Mouse (Mus musculus): ENCODE measurements around the gene Rtl10.

DNA sequence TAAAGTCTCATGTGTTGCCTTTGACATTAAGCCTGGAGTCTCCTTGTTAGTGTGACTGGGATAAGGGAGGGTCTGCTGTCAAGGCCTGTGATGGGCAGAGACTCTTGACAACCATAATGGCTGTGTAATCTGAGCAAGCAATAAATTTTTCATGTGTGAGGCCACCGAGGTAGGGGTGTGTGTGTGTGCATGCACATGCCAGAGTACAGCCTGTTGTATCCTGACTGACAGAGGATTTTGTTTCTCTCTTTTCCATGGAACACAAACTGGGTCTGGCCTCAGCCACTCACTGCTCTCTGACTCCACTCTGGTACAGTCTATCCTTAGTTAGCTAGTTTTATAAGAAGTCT is 8.5 kb downstream of the Rtl10 start:
- TF ChIP-seq CTCF (conservative IDR thresholded peaks at IDR 0.05 in 1 of 2, IDR thresholded peaks at IDR 0.05 in 1 of 2; ENCODE audit: low read depth in 2 of 2, low read length in 2 of 2) (no peak), ZKSCAN1 (IDR thresholded peaks at IDR 0.05; ENCODE audit: borderline replicate concordance, low read depth, low read length) (no peak), JUND (conservative IDR thresholded peaks at IDR 0.05; ENCODE audit: low read depth, low read length) (no peak), POLR2A (IDR thresholded peaks at IDR 0.05; ENCODE audit: low read depth, low read length) (no peak), ELF1 (IDR thresholded peaks at IDR 0.05; ENCODE audit: low read depth, low read length) (no peak), USF2 (conservative IDR thresholded peaks at IDR 0.05; ENCODE audit: low read depth, low read length) (no peak), MAX (IDR thresholded peaks at IDR 0.05; ENCODE audit: low read length) (no peak), ZMIZ1 (IDR thresholded peaks at IDR 0.05; ENCODE audit: low read depth, low read length) (no peak)
